Mouse (Mus musculus) layer of hippocampus, postnatal 14 days (tissue): ENCODE data around the gene Rpl34. TPM values are rescaled to one million over a fixed set of nuclear protein-coding genes. Genes with fewer than 3 reads are reported as not detected.

ENCODE experiments used
- DNase-seq, 2 experiments: peaks; one replicate each; pipeline ENCODE4 v3.0.0; 2021 to 2022; ENCODE audit warnings: low spot score in 2 of 2, mixed read lengths in 1 of 2
- long read RNA-seq, 2 experiments: library from polyadenylated mRNA; stranded (forward); transcript quantifications; one replicate each; pipeline ENCODE4 v2.0.0; 2021
- total RNA-seq, 2 experiments: library from RNA; stranded (reverse); gene quantifications; 2 replicates each; pipeline ENCODE4 v1.2.3; 2021

The Rpl34 gene
- total RNA-seq: 100 to 1,000 TPM; 330 to 351 TPM
- long read RNA-seq, experiment 1, transcript Rpl34-202 (5 exons, 480 nt): major isoform, 33 of 48 reads
- long read RNA-seq, experiment 1, transcript Rpl34-201 (5 exons, 624 nt): minor isoform, 6 of 48 reads
- long read RNA-seq, experiment 1, partial matches to known transcripts: 4 of 48 reads
- long read RNA-seq, experiment 1, other reads (novel, unspliced or antisense): 4 of 48 reads
- long read RNA-seq, experiment 2, transcript Rpl34-202 (5 exons, 480 nt): major isoform, 82 of 120 reads
- long read RNA-seq, experiment 2, transcript Rpl34-206 (1 exons, 573 nt): minor isoform, 5 of 120 reads
- long read RNA-seq, experiment 2, transcript Rpl34-201 (5 exons, 624 nt): minor isoform, 22 of 120 reads
- long read RNA-seq, experiment 2, partial matches to known transcripts: 6 of 120 reads
- long read RNA-seq, experiment 2, other reads (novel, unspliced or antisense): 4 of 120 reads

DNA sequence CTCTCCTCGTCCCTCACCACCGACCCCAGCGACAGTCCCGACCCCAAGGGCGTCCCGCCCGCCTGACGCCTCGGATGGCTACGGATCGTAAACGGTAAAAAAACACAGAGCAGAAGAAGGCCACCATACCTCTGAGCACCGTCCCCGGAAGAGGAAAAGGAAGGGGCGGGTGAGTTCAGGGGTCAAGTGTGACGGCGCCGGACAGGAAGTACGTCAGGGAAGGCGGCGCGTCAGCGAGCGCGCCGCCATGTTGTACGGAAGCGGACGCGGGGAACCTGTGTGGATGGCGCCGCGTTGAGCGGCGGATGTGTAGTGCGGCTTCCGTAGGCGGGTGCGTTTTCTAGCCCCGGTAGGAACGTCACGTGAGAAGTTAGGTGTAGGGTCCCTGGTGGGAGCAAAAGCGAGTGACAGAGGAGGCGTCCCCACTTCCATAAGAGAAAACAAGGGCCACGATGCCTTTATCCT is at the start of gene Rpl34:
TSS of gene Rpl34 (minus strand) at position 210 of the 465 bp plus-strand sequence.
- DNase-seq: peak; percentile 90 to 96

DNA sequence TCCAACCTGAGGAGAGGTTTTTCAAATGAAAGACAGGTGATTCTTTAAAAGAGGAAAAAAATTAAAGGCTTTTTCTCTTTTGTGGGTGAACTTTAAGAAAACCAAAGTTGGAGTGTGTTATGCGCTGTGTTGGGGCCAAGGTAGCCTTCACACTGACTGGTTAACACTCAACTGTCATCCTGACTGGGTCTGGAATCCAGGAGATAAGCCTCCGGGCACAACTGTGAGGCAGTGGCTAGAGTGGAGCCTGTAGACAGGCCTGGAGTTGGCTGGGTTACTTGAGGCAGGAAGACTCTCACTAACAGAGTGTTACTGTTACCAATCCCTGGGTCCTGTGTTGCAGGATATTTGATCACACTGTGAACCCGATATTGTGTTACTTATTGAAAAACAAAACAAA is 38.0 kb upstream of the Rpl34 start:
- no peak for DNase-seq

GRCm38 (mm10) chr3:130764091-130764490 is 33.9 kb upstream of the Rpl34 start:
- no peak for DNase-seq

- peak; percentile 51 to 75 for DNase-seq
These were observed 30.7 kb upstream of the Rpl34 start for GRCm38 (mm10) chr3:130760711-130761435.

- no peak for DNase-seq
These were observed 28.1 kb upstream of the Rpl34 start for GRCm38 (mm10) chr3:130758157-130758841.

GRCm38 (mm10) chr3:130757117-130757852 is 27.1 kb upstream of the Rpl34 start:
- DNase-seq: no peak

GRCm38 (mm10) chr3:130749206-130749605 is 19.0 kb upstream of the Rpl34 start:
- DNase-seq: no peak

GRCm38 (mm10) chr3:130746673-130747619 is 16.7 kb upstream of the Rpl34 start:
- DNase-seq: no peak

GRCm38 (mm10) chr3:130737652-130738361 is 7.6 kb upstream of the Rpl34 start:
- no peak for DNase-seq

DNA sequence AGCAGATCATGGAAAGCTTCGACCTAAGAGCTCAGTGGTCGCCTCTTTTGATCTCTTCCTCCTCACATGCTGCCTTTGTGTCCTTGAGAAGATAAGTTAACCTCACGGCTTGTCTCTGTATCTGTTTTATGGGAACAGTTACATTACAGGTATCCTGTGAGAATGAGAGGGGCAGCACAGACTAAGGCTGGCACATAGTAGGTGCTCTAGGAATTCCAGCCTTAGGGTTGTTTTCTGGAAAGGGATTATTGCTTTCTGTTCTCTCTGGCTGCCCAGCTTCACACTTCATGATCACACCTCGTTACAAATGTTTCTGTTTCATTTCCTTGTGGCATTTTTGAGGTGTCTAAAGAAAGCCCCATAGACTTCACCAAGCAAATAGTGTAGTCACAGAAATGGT is 6.6 kb upstream of the Rpl34 start:
- no peak for DNase-seq

DNA sequence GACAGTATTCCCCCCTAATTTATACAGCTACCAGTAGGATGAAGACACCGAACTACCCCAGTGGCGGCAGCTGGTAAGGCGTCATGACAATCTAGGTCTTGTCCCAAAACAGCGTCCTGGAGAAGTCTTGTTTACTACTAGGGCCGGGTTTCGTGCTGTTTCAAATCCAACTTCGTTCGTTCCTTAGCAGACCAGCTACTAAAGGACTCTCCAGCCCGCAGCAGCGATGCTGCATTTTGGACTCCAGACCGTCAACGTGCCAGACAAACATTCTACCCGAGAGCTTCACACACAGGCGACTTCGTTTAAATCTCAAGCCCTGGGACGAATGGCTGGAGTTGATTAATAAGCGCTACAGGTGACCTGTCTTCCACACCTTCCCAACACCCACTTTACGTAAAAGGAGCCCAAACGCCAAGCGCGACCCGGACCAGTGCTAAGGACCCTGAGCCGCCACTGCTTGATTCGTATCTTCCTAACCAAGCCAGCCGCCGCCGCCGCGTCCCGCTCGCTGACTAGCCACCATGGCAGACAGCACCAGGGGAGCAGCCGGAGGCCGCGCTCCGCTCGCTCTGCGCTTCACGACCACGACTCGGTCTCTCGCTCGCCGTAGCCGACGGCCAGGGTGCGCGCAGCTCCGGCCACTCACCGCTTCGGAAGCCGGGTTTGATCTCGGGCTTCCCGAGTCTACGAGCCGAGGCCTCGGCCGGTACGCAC is 568 bp downstream of the Rpl34 start:
- DNase-seq: peak; percentile 41 to 52

DNA sequence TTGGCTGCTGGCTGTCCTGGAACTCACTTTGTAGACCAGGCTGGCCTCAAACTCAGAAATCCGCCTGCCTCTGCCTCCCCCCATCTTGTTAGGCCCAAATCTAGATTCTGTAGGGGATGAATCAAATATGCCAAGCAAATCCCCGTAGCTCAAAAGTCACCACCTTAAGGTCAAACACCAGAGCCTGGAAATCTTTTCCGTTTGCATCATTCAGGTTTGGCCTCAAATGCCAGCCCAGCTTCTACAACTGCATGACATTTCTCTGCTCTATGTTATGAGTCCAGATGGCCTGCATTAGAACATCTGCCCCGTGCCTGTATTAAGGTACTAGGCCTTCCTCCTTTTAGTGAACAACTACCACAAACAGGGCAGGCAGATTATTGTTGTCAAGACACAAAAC is 2.5 kb downstream of the Rpl34 start:
- DNase-seq: no peak

GRCm38 (mm10) chr3:130727036-130727435 is 3.2 kb downstream of the Rpl34 start:
- no peak for DNase-seq

GRCm38 (mm10) chr3:130725718-130726117 is 4.5 kb downstream of the Rpl34 start:
- DNase-seq: no peak

DNA sequence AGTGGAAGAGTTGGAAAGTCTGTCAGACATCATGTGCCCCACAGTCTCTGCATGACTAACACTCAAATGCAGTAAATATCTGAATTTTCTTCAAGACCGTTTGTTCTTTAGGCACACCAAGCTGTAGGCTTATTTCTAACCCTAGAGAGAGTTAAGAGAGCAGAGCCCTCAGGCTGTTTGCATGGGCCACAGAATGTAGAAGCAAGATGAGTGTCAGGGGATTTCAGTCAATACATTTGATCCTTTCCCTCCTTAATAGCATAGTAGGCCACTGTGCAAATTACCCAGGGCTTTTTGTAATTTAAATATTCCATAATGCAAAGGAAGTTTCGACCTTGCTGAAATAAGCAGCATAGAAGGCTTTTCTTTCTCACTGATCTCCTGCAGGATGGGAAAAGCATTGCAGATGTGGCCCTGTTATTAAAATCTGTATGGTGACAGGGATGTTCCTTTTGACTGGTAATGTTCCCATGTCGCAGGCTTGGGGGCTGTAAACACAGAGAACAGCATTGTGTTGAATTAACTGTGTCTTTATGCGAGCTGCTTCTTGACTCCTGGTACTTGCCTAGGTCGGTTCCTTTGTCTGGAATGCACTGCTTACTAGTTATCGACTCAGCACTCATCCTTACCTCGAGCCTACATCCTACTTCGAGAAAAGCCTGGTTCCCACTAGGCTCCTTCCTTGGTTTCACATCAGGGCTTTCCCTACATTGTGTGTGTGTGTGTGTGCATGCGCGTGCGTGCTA is 7.3 kb downstream of the Rpl34 start:
- DNase-seq: no peak

- no peak for DNase-seq
These were observed 10.0 kb downstream of the Rpl34 start for GRCm38 (mm10) chr3:130720225-130720624.

GRCm38 (mm10) chr3:130718871-130719270 is 11.3 kb downstream of the Rpl34 start:
- DNase-seq: no peak

DNA sequence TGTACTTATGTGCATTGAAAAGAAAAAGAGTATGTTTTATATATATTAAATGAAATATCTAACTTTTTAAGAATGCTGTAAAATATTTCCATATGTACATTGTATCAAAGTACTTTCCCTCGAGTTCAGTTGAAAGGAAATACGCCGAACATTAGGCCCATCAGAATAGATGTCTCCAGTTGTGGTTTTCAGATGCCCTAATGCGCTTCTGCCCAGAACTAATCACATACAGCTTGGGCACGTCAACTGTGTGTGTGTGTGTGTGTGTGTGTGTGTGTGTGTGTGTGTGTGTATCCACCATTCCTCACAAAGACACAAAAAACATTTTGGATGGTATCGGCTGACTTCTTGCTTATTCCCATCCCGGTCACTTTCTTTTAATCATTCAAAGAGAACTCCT is 13.6 kb downstream of the Rpl34 start:
- no peak for DNase-seq
